Mouse (Mus musculus): ENCODE results near the gene Gnat1. TPM values are rescaled to one million over a fixed set of nuclear protein-coding genes. Genes with fewer than 3 reads are reported as not detected.

The Gnat1 gene
- polyA plus RNA-seq, 1 experiment from 2014 or later = 1.2 TPM

DNA sequence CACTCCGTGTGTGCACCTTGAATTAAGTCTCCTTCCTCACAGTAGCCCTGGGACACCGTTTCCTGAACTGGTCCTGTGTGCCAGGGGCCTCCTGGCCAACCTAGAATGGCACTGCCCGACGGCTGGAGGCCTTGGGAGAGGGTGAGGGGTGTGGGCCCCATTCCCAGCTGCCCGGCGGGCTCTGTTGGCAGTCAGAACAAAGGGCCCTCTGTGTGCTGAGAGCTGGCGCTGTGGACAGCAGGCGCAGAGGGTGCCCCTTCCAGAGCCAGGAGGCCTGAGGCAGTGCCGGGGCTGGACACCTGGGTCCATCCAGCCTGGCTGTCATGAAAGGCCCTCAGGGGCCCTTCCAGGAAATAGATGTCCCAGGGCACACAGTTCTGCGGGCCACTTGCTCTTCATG lies 20.0 kb downstream of the Gnat1 start:
- H3K27ac ChIP-seq (replicated peaks) = no peak overlapping the region
- H3K4me3 ChIP-seq (replicated peaks) = no peak overlapping the region
- peaks cover 19% of the 10 kb centered on the region; the same call in 1 of the 2 replicates for H3K27me3 ChIP-seq
- WGBS (ENCODE audit: insufficient replicate concordance) = 73% methylated on average over 10 of the region's 10 CpGs
- no peak for ATAC-seq (ENCODE audit: insufficient read depth)
- no peak overlapping the region for H3K9ac ChIP-seq
- H3K36me3 ChIP-seq (replicated peaks) = 0 out of 2 replicates have a peak, but pooled peaks cover 5% of the 10 kb centered on the region
- H3K4me2 ChIP-seq = no peak overlapping the region
- H3K9me3 ChIP-seq (replicated peaks) = no peaks in the 10 kb centered on the region
- H3K4me1 ChIP-seq (replicated peaks) = peaks cover 5% of the 10 kb centered on the region; the same call in 1 of the 2 replicates

DNA sequence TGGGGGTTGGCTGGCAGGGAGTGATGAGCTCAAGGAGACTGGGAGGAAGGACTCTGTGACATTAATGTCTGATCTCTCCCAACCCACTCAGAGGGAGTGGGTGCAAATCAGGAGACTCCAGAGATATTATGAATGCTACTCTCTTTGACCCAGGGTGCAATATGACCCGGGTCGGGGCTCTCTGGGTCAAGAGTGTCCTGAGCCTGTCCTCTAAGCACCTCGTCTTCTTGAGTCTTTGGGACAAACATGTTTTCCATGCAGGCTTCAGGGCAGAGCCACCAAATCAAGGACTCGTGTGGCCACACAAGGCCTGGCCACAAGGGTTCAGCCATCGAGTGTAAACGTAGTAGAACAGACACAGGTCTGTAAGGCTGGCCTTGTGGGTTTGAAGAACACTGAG lies 21.4 kb downstream of the Gnat1 start:
- WGBS (ENCODE audit: insufficient replicate concordance) = 57% methylated on average over 6 of the region's 6 CpGs
- no peaks in the 10 kb centered on the region for H3K9me3 ChIP-seq (replicated peaks)
- H3K27ac ChIP-seq (replicated peaks) = no peak overlapping the region
- ATAC-seq (ENCODE audit: insufficient read depth) = no peak
- H3K27me3 ChIP-seq = peaks cover 8% of the 10 kb centered on the region; the same call in 1 of the 2 replicates
- no peak overlapping the region for H3K4me3 ChIP-seq (replicated peaks)
- peaks cover 3% of the 10 kb centered on the region; the same call in 1 of the 2 replicates for H3K4me1 ChIP-seq (replicated peaks)
- H3K4me2 ChIP-seq = no peak overlapping the region
- no peak overlapping the region for H3K9ac ChIP-seq
- 0 out of 2 replicates have a peak, but pooled peaks cover 5% of the 10 kb centered on the region for H3K36me3 ChIP-seq (replicated peaks)

DNA sequence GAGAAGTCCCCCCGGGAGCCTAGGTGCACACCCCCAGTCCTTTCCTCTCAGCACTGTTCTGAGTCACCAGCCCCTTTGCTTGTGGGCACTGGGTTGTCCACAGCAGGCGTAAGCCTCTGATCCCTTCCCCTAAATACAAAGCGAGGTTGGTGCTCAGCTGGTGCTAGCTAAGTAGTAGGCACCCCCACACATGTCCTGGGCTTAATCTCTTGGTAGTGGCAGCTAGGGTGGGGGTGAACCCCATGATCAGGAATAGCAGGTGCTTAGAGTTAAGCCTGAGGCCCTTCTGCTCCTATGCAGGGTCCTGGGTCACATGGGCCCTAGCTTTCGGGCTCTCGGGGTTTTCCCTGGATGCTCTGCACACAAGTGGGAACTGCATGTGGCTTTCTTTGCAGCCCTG lies 22.4 kb downstream of the Gnat1 start:
- Histone ChIP-seq H3K9me3 (replicated peaks) (no peaks in the 10 kb centered on the region), H3K36me3 (replicated peaks) (0 out of 2 replicates have a peak, but pooled peaks cover 5% of the 10 kb centered on the region), H3K27me3 (peaks cover 5% of the 10 kb centered on the region; the same call in 1 of the 2 replicates), H3K4me2 (no peak overlapping the region), H3K4me3 (replicated peaks) (no peak overlapping the region), H3K27ac (replicated peaks) (no peak overlapping the region), H3K9ac (no peak overlapping the region), H3K4me1 (replicated peaks) (peaks cover 3% of the 10 kb centered on the region; the same call in 1 of the 2 replicates)
- no peak for ATAC-seq (ENCODE audit: insufficient read depth)
- 68% methylated on average over 5 of the region's 5 CpGs for WGBS (ENCODE audit: insufficient replicate concordance)

DNA sequence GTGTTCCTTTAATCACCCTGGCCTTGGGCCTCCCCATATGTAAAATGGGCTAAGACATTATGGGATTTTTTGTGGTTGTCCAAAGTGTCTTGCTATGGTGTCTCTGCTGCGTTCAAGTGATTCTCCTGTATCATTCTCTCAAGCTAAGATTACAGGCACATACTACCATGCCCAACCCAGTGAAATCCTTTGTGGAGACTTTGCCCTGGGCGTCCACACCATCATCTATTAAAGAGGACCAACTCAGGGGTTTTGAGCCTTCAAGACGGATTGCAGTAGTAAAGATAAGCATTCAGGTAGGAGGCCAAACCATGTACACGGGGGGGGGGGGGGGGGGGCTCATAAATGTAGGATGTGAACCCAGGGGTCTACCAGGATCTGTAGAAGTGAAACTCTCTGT lies 24.9 kb downstream of the Gnat1 start:
- Histone ChIP-seq H3K27me3 (peaks cover 7% of the 10 kb centered on the region; the same call in 1 of the 2 replicates), H3K9me3 (replicated peaks) (no peaks in the 10 kb centered on the region), H3K4me1 (replicated peaks) (peaks cover 3% of the 10 kb centered on the region; the same call in 1 of the 2 replicates), H3K27ac (replicated peaks) (no peak overlapping the region), H3K36me3 (replicated peaks) (0 out of 2 replicates have a peak, but pooled peaks cover 5% of the 10 kb centered on the region), H3K4me2 (no peak overlapping the region), H3K9ac (no peak overlapping the region), H3K4me3 (replicated peaks) (no peak overlapping the region)
- 55% methylated on average over 4 of the region's 4 CpGs for WGBS (ENCODE audit: insufficient replicate concordance)
- ATAC-seq (ENCODE audit: insufficient read depth) = no peak

DNA sequence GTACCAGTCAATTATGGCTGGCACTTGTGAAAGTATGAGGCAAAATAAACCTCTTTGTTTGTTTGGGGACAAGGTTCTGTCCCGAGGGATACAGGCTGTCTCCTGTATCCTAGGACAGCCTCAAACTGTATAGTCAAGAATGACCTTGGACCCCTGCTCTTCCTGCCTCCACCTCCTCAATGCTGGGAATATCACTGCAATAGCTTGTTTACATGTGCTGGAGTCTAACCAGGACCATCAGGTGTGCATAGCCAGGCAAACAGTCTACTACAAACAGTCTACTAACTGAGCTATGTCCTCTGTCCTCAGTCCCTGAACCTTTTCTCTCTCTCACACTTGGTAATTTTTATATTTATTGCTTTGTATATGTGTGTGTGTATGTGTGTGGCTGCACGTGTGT lies 26.0 kb downstream of the Gnat1 start:
- no peaks in the 10 kb centered on the region for H3K9me3 ChIP-seq (replicated peaks)
- no peak overlapping the region for H3K4me2 ChIP-seq
- H3K4me3 ChIP-seq (replicated peaks) = no peak overlapping the region
- WGBS (ENCODE audit: insufficient replicate concordance) = 45% methylated on average over 2 of the region's 2 CpGs
- H3K4me1 ChIP-seq (replicated peaks) = peaks cover 3% of the 10 kb centered on the region; the same call in 1 of the 2 replicates
- no peak overlapping the region for H3K9ac ChIP-seq
- peak; percentile 67 for ATAC-seq (ENCODE audit: insufficient read depth)
- 0 out of 2 replicates have a peak, but pooled peaks cover 5% of the 10 kb centered on the region for H3K36me3 ChIP-seq (replicated peaks)
- H3K27me3 ChIP-seq = peaks cover 7% of the 10 kb centered on the region; the same call in 1 of the 2 replicates
- peak overlapping the region; percentile 49 for H3K27ac ChIP-seq (replicated peaks)

DNA sequence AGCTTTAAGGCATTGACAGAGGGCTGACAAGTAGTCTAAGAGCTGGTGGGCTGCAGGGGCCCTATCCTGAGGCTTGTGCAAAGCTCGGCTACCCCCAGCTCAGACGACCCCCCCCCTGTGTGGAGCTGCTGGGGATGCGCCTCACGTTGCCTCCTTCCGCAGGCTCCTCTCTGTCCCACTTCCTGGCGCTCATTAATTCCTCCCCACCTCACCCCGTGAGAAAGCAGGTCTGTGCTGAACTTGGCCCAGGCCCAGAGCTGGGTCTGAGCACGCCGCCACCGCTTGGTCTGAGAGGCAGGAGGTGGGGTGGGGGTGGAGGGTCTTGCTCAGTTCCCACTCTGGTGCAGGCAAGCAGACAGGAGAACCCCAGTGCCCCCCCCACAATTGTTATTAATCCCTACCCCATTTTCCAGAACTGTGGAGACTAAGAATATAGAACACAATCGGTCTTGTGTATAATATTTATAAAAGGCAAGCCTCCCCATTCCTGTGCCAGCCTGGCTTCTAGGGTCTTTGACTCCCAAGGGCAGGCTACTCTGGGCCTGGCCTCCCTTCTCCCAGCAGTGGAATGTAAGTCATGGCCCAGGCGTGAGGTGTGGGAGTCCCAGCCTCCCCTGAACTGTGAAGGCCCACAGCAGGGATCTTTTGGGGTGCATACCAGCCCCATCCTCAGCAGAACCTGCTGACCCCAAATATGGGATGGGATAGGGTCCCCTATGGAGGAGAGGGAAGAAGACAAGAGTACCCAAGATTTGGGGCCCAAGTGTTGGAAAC lies 28.6 kb downstream of the Gnat1 start:
- Histone ChIP-seq H3K4me3 (replicated peaks) (no peak overlapping the region), H3K4me1 (replicated peaks) (no peaks in the 10 kb centered on the region), H3K36me3 (replicated peaks) (no peaks in the 10 kb centered on the region), H3K27ac (replicated peaks) (no peak overlapping the region), H3K4me2 (no peak overlapping the region), H3K9me3 (replicated peaks) (no peaks in the 10 kb centered on the region), H3K27me3 (0 out of 2 replicates have a peak, but pooled peaks cover 2% of the 10 kb centered on the region), H3K9ac (no peak overlapping the region)
- ATAC-seq (ENCODE audit: insufficient read depth) = no peak
- 44% methylated on average over 12 of the region's 12 CpGs for WGBS (ENCODE audit: insufficient replicate concordance)

DNA sequence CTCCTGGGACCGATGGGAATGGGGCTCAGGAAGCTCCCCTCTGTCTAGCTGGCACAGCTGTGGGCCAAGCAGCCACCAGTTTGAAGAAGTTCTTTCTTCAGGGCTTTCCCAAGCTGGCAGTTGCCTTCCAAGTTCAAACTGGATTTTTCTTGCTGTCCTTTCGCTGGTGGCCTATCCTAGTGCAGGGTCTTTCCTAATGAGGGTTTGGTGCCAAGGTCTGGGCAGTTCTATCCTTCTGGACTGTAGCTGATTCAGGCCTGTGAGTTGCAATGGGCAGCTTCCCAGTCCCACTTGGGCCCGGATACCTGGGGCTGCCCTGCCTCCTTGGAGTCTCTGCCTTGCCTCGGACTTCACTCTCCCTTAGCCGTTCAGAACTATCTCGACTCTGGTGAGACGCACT lies 29.3 kb downstream of the Gnat1 start:
- ATAC-seq (ENCODE audit: insufficient read depth) = no peak
- Histone ChIP-seq H3K4me2 (no peak overlapping the region), H3K9me3 (replicated peaks) (no peaks in the 10 kb centered on the region), H3K36me3 (replicated peaks) (no peaks in the 10 kb centered on the region), H3K4me1 (replicated peaks) (peaks cover 3% of the 10 kb centered on the region), H3K4me3 (replicated peaks) (no peak overlapping the region), H3K27ac (replicated peaks) (no peak overlapping the region), H3K9ac (no peak overlapping the region), H3K27me3 (peaks cover 3% of the 10 kb centered on the region; the same call in 1 of the 2 replicates)
- 64% methylated on average over 7 of the region's 7 CpGs for WGBS (ENCODE audit: insufficient replicate concordance)

DNA sequence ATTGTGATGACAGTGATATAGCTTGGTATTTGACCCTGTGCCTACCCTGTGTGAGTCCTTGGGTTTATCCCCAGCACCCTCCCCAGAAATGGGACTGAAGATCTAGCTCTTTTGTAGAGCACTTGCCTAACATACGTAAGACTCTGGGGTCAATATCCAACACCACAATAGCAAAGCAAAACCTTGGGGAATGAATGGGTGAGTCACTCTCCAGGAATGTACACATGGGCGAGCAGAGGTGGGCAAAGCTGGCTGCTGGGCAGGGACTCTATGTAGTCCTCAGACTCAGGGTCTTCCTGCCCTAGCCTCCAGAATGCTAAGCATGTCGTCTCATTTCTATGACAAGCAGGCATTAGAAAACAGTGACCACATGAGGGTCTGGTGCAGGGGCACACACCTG lies 30.7 kb downstream of the Gnat1 start:
- ATAC-seq (ENCODE audit: insufficient read depth) = no peak
- 58% methylated on average over 3 of the region's 3 CpGs for WGBS (ENCODE audit: insufficient replicate concordance)

DNA sequence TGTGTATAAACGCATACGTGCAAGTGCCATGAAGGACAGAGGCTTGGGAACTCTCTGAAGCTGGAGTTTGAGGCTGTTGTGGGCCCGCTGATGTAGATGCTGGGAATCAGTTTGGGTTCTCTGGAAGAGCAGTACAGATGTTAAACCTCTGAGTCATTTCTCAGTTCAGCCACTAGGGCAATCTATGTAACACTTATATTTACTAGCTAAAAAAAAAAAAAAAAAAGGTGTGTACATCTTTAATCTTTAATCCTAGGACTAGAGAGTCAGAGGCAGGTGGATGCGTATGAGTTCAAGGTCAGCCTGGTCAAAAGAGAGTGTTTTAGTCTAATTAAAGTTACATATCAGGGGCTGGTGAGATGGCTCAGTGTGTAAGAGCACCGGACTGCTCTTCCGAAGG lies 32.5 kb downstream of the Gnat1 start:
- peaks cover 9% of the 10 kb centered on the region; the same call in 1 of the 2 replicates for H3K27me3 ChIP-seq
- no peak overlapping the region for H3K4me3 ChIP-seq (replicated peaks)
- 70% methylated on average over 6 of the region's 6 CpGs for WGBS (ENCODE audit: insufficient replicate concordance)

More for the DNA sequence above, 30.7 kb downstream of the Gnat1 start:
- no peak overlapping the region for H3K4me2 ChIP-seq
- no peak overlapping the region for H3K9ac ChIP-seq
- H3K27me3 ChIP-seq = peaks cover 9% of the 10 kb centered on the region; the same call in 1 of the 2 replicates
- no peak overlapping the region for H3K27ac ChIP-seq (replicated peaks)
- H3K4me3 ChIP-seq (replicated peaks) = no peak overlapping the region
- no peaks in the 10 kb centered on the region for H3K36me3 ChIP-seq (replicated peaks)
- no peaks in the 10 kb centered on the region for H3K9me3 ChIP-seq (replicated peaks)
- peaks cover 16% of the 10 kb centered on the region for H3K4me1 ChIP-seq (replicated peaks)

DNA sequence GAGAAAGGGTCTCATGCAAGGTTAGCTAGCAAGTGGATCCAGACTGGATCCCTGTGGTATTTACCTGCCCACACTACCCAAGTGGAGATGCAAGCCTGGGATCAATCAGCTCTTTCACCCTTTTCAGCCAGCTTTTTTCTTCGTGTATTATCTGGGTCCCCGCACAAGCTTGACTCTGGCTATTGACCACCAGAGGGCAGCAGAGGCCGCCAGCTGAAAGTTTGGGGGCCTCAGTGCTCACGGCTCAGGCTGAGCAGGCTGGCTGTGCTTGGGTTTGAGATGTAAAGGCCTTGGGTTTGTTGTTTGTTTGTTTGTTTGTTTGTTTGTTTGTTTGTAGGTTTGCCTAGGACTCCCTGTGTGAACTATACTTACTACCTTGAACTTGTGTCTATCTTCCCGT lies 33.9 kb downstream of the Gnat1 start:
- WGBS (ENCODE audit: insufficient replicate concordance) = 16% methylated on average over 5 of the region's 5 CpGs
- Histone ChIP-seq H3K9ac (no peak overlapping the region), H3K4me1 (replicated peaks) (peaks cover 24% of the 10 kb centered on the region), H3K4me2 (no peak overlapping the region), H3K9me3 (replicated peaks) (no peaks in the 10 kb centered on the region), H3K27me3 (peaks cover 9% of the 10 kb centered on the region; the same call in 1 of the 2 replicates), H3K27ac (replicated peaks) (no peak overlapping the region), H3K36me3 (replicated peaks) (no peaks in the 10 kb centered on the region), H3K4me3 (replicated peaks) (no peak overlapping the region)
- peak; percentile 40 for ATAC-seq (ENCODE audit: insufficient read depth)

More for the DNA sequence above, 32.5 kb downstream of the Gnat1 start:
- H3K36me3 ChIP-seq (replicated peaks) = no peaks in the 10 kb centered on the region
- no peaks in the 10 kb centered on the region for H3K9me3 ChIP-seq (replicated peaks)
- H3K4me1 ChIP-seq (replicated peaks) = peaks cover 24% of the 10 kb centered on the region
- no peak for ATAC-seq (ENCODE audit: insufficient read depth)
- H3K4me2 ChIP-seq = no peak overlapping the region
- H3K27ac ChIP-seq (replicated peaks) = no peak overlapping the region
- H3K9ac ChIP-seq = no peak overlapping the region

DNA sequence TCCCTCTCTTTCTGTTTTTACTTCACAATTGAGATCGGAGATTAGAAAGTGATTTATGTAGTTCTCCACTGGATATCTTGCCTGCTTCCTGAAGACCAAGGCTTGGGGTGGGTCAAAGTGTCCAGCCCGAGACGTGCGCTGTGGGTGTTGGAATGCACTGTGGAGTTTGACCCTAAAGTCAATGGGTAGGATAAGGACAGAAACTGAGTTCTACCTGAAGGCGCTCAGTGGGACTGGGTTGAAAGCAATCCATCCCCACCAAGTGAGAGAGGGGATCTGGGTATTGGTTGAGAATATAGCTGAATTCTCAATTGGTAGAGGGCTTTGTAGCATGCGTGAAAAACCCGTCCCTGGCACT lies 34.4 kb downstream of the Gnat1 start:
- Histone ChIP-seq H3K9me3 (replicated peaks) (no peaks in the 10 kb centered on the region), H3K36me3 (replicated peaks) (no peaks in the 10 kb centered on the region), H3K27ac (replicated peaks) (no peak overlapping the region), H3K27me3 (peaks cover 7% of the 10 kb centered on the region; the same call in 1 of the 2 replicates), H3K4me2 (peak overlapping the region; percentile 78), H3K4me1 (replicated peaks) (peaks cover 24% of the 10 kb centered on the region), H3K9ac (peak overlapping the region; percentile 33; the same call in 1 of the 2 replicates), H3K4me3 (replicated peaks) (peak overlapping the region; percentile 60; the same call in 1 of the 2 replicates)
- 31% methylated on average over 7 of the region's 7 CpGs for WGBS (ENCODE audit: insufficient replicate concordance)
- no peak for ATAC-seq (ENCODE audit: insufficient read depth)
